Mouse (Mus musculus) midbrain, embryonic 16.5 days (tissue): ENCODE results near the gene Wtip. TPM values are rescaled to one million over a fixed set of nuclear protein-coding genes. Genes with fewer than 3 reads are reported as not detected.
"Not testable (repeated sequence)": the region's sequence is repeated elsewhere in the genome, so short reads cannot be mapped to it uniquely, and the experiment has no call there.

Experiments
- ATAC-seq: fragments of 200-750 bp; cut with Nextera tagmentation; 2 replicates; pipeline ENCODE4 v1.8.0; 2017; ENCODE audit warnings: moderate TSS enrichment
- H3K27ac ChIP-seq: fragments of 300-500 bp; sonication (generic); 2 replicates; pipeline ENCODE4 v1.5.1; 2014; ENCODE audit warnings: mild to moderate bottlenecking, low read length, mixed read lengths
- H3K27me3 ChIP-seq: fragments of 300-500 bp; sonication (generic); 2 replicates; pipeline ENCODE4 v1.6.1; 2014; ENCODE audit warnings: low read depth, low read length, mixed read lengths; ENCODE audit not compliant: control insufficient read depth, insufficient read depth
- H3K36me3 ChIP-seq: fragments of 300-500 bp; sonication (generic); 2 replicates; pipeline ENCODE4 v1.6.1; 2014; ENCODE audit warnings: mild to moderate bottlenecking, low read length, moderate library complexity, mixed read lengths; ENCODE audit not compliant: control insufficient read depth, insufficient read depth
- H3K4me1 ChIP-seq: fragments of 300-500 bp; sonication (generic); 2 replicates; pipeline ENCODE4 v1.6.1; 2014; ENCODE audit warnings: mild to moderate bottlenecking, low read length, mixed read lengths; ENCODE audit not compliant: control insufficient read depth, insufficient read depth
- H3K4me2 ChIP-seq: fragments of 300-500 bp; sonication (generic); 2 replicates; pipeline ENCODE4 v1.6.1; 2014; ENCODE audit warnings: mild to moderate bottlenecking, low read length, mixed read lengths
- H3K4me3 ChIP-seq: fragments of 300-500 bp; sonication (generic); 2 replicates; pipeline ENCODE4 v1.5.1; 2014; ENCODE audit warnings: low read depth, mild to moderate bottlenecking, low read length, moderate library complexity, mixed read lengths
- H3K9ac ChIP-seq: fragments of 300-500 bp; sonication (generic); 2 replicates; pipeline ENCODE4 v1.6.1; 2014; ENCODE audit warnings: low read depth, low read length, mixed read lengths
- H3K9me3 ChIP-seq: fragments of 300-500 bp; sonication (generic); replicated peaks from 2 replicates; pipeline ENCODE4 v1.6.1; 2014; ENCODE audit warnings: mild to moderate bottlenecking, low read length, mixed read lengths; ENCODE audit not compliant: control insufficient read depth, poor library complexity, severe bottlenecking
- WGBS: fragments of 180-500 bp; shearing (Covaris S2); extraction: QIAGEN DNeasy Blood & Tissue Kit; methylation state at CpG from one replicate; pipeline ENCODE4 v1.1.7; 2014; 5-methylcytosine and 5-hydroxymethylcytosine counted together
- polyA plus RNA-seq: library from polyadenylated mRNA; unstranded; fragments of >200 nt; fragmentation: Nextera tagmentation; extraction: Ambion mirVana; gene quantifications from 2 replicates; pipeline ENCODE4 v1.2.1, GENCODE M21; 2015

Gene Wtip
- polyA plus RNA-seq, 1 experiment from 2014 or later = 2.4 TPM

- ATAC-seq = no peak
- Histone ChIP-seq H3K4me1 (no peaks in the 10 kb centered on the region), H3K27ac (no peak within 1 kb of the TSS), H3K4me3 (no peak within 1 kb of the TSS), H3K27me3 (no peaks in the 10 kb centered on the region), H3K9me3 (no peaks in the 10 kb centered on the region; the same call in 1 of the 2 replicates), H3K9ac (no peak within 1 kb of the TSS), H3K36me3 (no peaks in the 10 kb centered on the region), H3K4me2 (no peak within 1 kb of the TSS)
- WGBS = 75% methylated on average over 3 of the region's 3 CpGs
Observed at GRCm38 (mm10) chr7:34094911-34095481, 38.1 kb downstream of the Wtip start, which contains the start of gene Scgb1b30. Gene Scgb1b30, plus strand, starts transcription at chr7:34095431.

- H3K4me1 ChIP-seq, H3K4me3 ChIP-seq, H3K27me3 ChIP-seq, ATAC-seq, H3K27ac ChIP-seq, H3K9me3 ChIP-seq, H3K36me3 ChIP-seq, H3K4me2 ChIP-seq, H3K9ac ChIP-seq: not testable (repeated sequence)
- 85% methylated on average over 5 of the region's 5 CpGs for WGBS
Observed at GRCm38 (mm10) chr7:34068132-34068531, 64.9 kb downstream of the Wtip start.

Other genes starting within 250 kb of the Wtip start
- not detected in 2 replicates for gene Scgb2b26, start 188.2 kb downstream of the Wtip start, polyA plus RNA-seq
- gene Scgb2b27, start 119.3 kb downstream of the Wtip start, polyA plus RNA-seq = not detected in 2 replicates
- gene Scgb1b27, start 111.8 kb downstream of the Wtip start, polyA plus RNA-seq = not detected in 2 replicates
- gene Scgb1b30, start 37.8 kb downstream of the Wtip start, polyA plus RNA-seq = not detected in 2 replicates
- gene Uba2, start 36.3 kb upstream of the Wtip start, polyA plus RNA-seq = 163 and 172 TPM in 2 replicates
- 76.9 and 84.3 TPM in 2 replicates for gene Pdcd2l, start 63.4 kb upstream of the Wtip start, polyA plus RNA-seq
- gene Gpi1, start 97.1 kb upstream of the Wtip start, polyA plus RNA-seq = 272 and 297 TPM in 2 replicates
- not detected in 2 replicates for gene Gm6096, start 117.8 kb upstream of the Wtip start, polyA plus RNA-seq
- gene 4931406P16Rik, start 180.3 kb upstream of the Wtip start, polyA plus RNA-seq = 34.0 and 37.8 TPM in 2 replicates